Mouse (Mus musculus): Measurements from ENCODE around the gene Enam.
"Not testable (repeated sequence)": the region's sequence is repeated elsewhere in the genome, so short reads cannot be mapped to it uniquely, and the experiment has no call there.

Gene Enam

GRCm38 (mm10) chr5:88487675-88488074, at the start of gene Enam:
Enam (plus strand) TSS chr5:88487975.
- no peak for DNase-seq (ENCODE audit: low read depth)

DNA sequence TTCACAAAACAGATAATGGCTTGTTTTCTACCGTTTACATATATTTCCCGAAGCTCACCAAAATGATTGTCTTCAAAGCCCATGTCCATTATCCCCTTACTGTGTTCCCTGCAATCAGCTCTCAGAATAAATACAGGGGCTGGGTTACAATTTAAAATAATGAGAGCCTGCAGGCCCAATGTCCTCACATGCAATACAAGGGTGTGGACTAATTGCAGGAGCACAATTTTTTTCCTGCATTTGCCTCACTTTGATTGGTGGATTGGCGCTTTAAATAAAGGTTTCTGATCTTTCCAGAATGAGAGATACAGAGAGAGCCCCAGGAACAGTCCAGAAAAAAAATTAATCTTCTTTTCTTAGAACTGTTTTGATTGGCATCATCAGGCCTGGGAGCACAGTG, 32.1 kb upstream of the Enam start, which contains the start of gene Ambn:
Ambn (plus strand) TSS at position 301 of the 400 bp plus-strand sequence.
- no peak for DNase-seq (ENCODE audit: low read depth)

DNA sequence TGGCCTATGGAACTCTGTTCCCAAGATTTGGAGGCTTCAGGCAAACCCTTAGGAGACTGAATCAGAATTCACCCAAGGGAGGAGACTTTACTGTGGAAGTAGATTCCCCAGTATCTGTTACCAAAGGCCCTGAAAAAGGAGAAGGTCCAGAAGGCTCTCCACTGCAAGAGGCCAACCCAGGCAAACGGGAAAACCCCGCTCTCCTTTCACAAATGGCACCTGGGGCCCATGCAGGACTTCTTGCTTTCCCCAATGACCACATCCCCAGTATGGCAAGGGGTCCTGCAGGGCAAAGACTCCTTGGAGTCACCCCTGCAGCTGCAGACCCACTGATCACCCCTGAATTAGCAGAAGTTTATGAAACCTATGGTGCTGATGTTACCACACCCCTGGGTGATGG, 20.3 kb upstream of the Enam start:
- DNase-seq (ENCODE audit: low read depth) = no peak

GRCm38 (mm10) chr5:88468807-88469704, 18.7 kb upstream of the Enam start:
- DNase-seq (ENCODE audit: low read depth) = no peak

- DNase-seq (ENCODE audit: low read depth) = no peak
Measured at GRCm38 (mm10) chr5:88489004-88489403, 1.2 kb downstream of the Enam start.

DNA sequence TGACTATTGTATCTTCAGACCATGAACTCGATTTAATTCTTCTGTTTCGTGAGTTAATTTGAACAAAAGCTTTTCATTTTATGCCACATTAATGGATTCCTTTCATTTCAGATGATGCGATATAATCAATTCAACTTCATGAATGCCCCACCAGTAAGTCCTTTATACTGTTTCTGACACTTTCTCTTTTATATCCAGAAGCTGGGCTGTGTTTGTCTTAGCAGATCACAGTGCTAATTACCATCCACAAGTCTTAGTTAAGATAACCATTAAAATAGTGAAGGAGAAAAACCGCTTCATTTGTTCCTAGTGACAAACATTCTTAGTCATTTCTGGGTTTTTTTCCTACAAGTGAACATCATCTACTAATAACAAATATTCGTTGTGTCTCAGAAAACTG, 3.3 kb downstream of the Enam start:
- no peak for DNase-seq (ENCODE audit: low read depth)

- no peak for DNase-seq (ENCODE audit: low read depth)
Measured at GRCm38 (mm10) chr5:88499781-88500180, 12.0 kb downstream of the Enam start.

DNA sequence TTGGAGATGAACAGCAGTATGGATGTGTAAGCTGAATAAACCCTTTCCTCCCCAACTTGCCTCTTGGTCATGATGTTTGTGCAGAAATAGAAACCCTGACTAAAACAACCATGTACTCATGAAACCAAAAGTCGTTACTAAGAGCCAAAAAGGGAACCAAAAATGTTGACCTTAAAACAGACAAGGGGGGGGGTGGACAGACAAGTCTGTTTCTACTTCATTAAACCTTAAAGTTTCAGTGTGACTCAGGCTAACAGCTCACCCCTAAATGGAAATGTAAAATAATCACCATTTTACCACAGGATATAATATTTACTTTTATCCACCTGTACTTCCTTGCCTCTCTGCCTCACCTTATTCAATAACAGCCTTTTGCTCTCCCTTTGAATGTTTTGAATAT, 20.8 kb downstream of the Enam start:
- DNase-seq (ENCODE audit: low read depth) = no peak

- no peak for DNase-seq (ENCODE audit: low read depth)
Measured at GRCm38 (mm10) chr5:88508990-88509389, 21.2 kb downstream of the Enam start.

- DNase-seq (ENCODE audit: low read depth) = peak; percentile 31
Measured at GRCm38 (mm10) chr5:88519232-88519631, 31.5 kb downstream of the Enam start.

DNA sequence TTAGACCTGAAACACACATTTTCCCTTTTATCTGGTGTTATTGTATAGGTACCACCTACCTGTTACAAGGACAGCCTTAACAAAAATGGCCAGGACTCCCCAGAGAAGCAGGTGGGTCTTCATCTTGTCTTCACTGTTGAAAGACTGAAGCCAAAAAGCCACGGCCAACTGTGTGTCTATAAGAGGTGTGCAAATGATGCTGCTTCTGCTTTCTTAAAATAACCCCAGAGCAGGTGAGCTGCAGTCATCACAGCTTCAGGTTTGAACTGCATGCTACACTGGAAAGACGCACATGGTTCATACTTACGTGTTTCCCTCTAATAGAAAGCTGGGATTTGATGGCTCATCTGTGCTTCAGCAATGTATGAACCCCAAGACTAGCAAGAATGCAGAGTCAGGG, 39.9 kb downstream of the Enam start, which contains the start of gene Jchain:
Jchain (minus strand) TSS at position 235 of the 400 bp plus-strand sequence.
- DNase-seq (ENCODE audit: low read depth) = no peak

DNA sequence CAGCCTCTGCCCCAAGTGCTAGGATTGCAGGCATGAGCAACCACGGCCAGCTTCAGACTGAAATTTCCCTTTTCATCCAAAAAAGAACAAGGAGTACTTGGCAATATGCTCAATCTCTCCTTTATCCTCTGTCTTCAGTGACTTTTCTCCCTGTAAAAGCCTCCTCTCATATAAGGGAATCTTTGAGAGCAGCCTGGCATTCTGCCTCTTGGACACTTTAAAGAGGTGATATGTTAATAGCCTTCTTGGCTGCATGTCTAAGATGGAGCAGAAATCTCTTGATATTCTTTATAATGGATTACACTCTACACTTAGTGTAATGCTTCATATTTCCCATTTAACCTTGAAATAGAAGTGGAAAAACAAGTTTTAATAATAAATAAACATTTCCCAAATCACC, 43.1 kb downstream of the Enam start:
- no peak for DNase-seq (ENCODE audit: low read depth)

DNA sequence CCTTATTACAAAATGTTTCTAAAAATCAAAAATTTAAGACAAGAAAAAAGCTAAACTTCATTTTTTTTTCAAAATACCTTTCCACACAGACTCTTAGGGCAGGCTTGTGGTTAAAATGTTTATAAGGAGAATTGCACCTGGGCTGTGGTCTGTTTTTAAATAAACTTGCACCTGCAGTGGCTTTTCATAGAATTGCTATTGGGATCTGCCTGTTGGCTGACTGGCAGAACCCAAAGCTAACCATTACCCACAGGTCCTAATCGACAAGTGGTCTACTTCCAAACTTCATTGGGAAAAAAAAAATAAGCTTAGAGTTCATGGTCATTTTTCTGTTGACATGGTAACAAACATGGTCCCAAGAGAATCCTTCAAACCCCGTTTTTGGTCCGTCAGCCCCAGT, 46.9 kb downstream of the Enam start:
- DNase-seq (ENCODE audit: low read depth) = no peak

- no peak for DNase-seq (ENCODE audit: low read depth)
Measured at GRCm38 (mm10) chr5:88540845-88541244, 53.1 kb downstream of the Enam start.

GRCm38 (mm10) chr5:88542651-88543282, 55.0 kb downstream of the Enam start:
- DNase-seq (ENCODE audit: low read depth) = no peak

- not testable (repeated sequence) for DNase-seq (ENCODE audit: low read depth)
Measured at GRCm38 (mm10) chr5:88544411-88544810, 56.6 kb downstream of the Enam start.

DNA sequence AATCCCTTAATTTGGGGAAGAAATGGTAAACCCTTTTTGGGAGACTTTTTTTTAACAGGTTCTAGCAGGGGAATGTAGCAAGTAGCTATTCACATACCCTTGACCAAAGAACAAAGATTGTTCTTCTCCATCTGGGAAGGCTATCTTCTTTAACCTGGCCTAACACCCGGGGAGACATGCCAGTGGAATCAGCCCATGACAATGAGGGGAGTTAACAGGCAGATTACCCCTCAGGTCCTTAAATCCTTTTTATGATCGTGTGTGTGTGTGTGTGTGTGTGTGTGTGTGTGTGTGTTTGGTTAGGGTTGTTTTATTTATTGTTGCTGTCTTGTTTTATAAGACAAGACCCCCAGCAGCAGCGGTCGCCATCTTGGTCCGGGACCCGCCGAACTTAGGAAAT, 57.8 kb downstream of the Enam start:
- no peak for DNase-seq (ENCODE audit: low read depth)

GRCm38 (mm10) chr5:88553271-88554085, 65.7 kb downstream of the Enam start:
- no peak for DNase-seq (ENCODE audit: low read depth)

- DNase-seq (ENCODE audit: low read depth) = peak; percentile 99
Measured at GRCm38 (mm10) chr5:88554086-88554886, 66.5 kb downstream of the Enam start, which contains the start of gene Utp3. Utp3 (plus strand) TSS chr5:88554462.

Measured in c-Kit-positive CD71-negative TER-119-negative erythroid progenitor cells, embryonic 14.5 days (primary cell).